Mouse (Mus musculus): ENCODE measurements around the gene Calm1. TPM values are rescaled to one million over a fixed set of nuclear protein-coding genes. Genes with fewer than 3 reads are reported as not detected.

Gene Calm1
- polyA plus RNA-seq (2012; rRNA removed) = 1,823 and 1,842 TPM in 2 replicates

DNA sequence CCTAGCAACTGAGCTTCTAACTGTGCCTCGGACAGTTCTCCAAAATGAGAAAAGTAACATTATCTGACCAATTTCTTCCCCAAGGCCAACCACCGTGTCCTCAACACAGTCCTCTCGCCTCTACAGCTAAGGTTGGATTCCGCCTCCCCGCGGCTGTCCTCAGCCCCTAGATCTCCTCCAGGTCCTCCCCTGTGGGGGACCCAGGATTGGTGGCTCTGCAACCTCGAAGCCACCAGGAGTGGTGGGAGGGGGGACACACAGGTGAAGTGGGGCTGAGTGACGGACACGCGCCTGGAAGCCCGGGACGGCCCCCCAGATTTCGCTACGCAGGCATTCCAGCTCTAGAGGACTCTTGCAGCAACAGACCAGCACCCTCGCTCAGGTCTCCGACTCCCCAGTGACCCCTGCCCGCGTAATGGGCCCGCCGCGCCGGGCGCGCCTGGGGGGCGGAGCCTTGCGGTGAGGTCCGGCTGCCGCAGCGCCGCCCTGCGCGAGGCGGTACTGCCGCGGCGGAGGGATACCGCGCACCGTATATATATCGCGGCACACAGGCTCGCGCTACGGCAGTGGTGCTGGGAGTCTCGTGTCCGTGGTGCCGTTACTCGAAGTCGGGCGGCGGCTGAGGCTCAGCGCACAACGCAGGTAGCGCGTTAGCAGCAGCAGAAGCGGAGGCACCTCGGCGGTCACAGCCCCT is at the start of gene Calm1:
TSS of gene Calm1 (plus strand) at position 469 of the 694 bp plus-strand sequence.
- TF ChIP-seq CTCF (IDR thresholded peaks at IDR 0.05; ENCODE audit: extremely low read depth, insufficient read depth, low read length) = no peak
- TF ChIP-seq POLR2A (IDR thresholded peaks at IDR 0.05; ENCODE audit: extremely low read depth, insufficient read depth, low read length) = peak; percentile 100
- H3K27ac ChIP-seq (ENCODE audit: insufficient read depth, low read length) = peak within 1 kb of the TSS; percentile 99
- H3K4me1 ChIP-seq (ENCODE audit: control insufficient read depth, insufficient read depth, low read length) = peaks cover 7% of the 10 kb centered on the region; the same call in 1 of the 2 replicates
- peak within 1 kb of the TSS; percentile 97 for H3K4me3 ChIP-seq (ENCODE audit: insufficient read depth, low read length)

- H3K27ac ChIP-seq (ENCODE audit: insufficient read depth, low read length) = no peak overlapping the region
Observed at GRCm38 (mm10) chr12:100152466-100152865, 46.8 kb upstream of the Calm1 start.

GRCm38 (mm10) chr12:100159261-100159975 is 39.8 kb upstream of the Calm1 start, which contains the start of gene Nrde2:
TSS of gene Nrde2 (minus strand) at chr12:100159653.
- no peak within 1 kb of the TSS for H3K27ac ChIP-seq (ENCODE audit: insufficient read depth, low read length)
- peak within 1 kb of the TSS; percentile 40 for H3K4me3 ChIP-seq (ENCODE audit: insufficient read depth, low read length)
- TF ChIP-seq CTCF (IDR thresholded peaks at IDR 0.05; ENCODE audit: extremely low read depth, insufficient read depth, low read length) (no peak), POLR2A (IDR thresholded peaks at IDR 0.05; ENCODE audit: extremely low read depth, insufficient read depth, low read length) (peak; percentile 69; the same call in 1 of the 2 replicates)
- H3K4me1 ChIP-seq (ENCODE audit: control insufficient read depth, insufficient read depth, low read length) = peaks cover 1% of the 10 kb centered on the region; the same call in 1 of the 2 replicates

More at GRCm38 (mm10) chr12:100152466-100152865, 46.8 kb upstream of the Calm1 start:
- TF ChIP-seq POLR2A (IDR thresholded peaks at IDR 0.05; ENCODE audit: extremely low read depth, insufficient read depth, low read length) = no peak
- TF ChIP-seq CTCF (IDR thresholded peaks at IDR 0.05; ENCODE audit: extremely low read depth, insufficient read depth, low read length) = no peak
- Histone ChIP-seq H3K4me1 (ENCODE audit: control insufficient read depth, insufficient read depth, low read length) (no peaks in the 10 kb centered on the region), H3K4me3 (ENCODE audit: insufficient read depth, low read length) (no peak overlapping the region)

DNA sequence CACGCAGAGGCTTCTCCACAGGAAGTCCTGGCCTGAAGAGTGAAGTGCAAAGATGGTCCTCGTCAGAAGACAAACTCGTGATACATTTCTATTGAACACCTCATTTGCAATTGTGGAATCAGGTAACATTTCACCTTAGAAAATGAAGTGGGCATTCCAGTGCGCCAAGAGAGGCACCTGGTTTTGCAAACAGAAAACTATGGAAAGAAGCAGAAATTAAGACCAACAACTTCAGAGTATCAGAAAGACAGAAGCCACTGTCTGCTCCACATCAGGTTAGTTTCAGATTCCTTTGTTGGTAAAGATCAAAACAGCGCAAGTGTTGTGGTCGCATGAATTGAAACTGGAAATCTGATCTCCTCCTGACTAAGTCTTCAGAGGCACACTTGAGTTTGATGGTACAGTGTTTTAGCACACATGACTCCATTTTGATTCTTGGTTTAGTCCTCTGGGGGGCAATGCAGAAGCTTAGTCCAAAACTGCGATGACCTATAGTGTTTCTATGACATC is 34.2 kb upstream of the Calm1 start:
- no peak overlapping the region for H3K4me3 ChIP-seq (ENCODE audit: insufficient read depth, low read length)
- H3K4me1 ChIP-seq (ENCODE audit: control insufficient read depth, insufficient read depth, low read length) = no peaks in the 10 kb centered on the region
- TF ChIP-seq POLR2A (IDR thresholded peaks at IDR 0.05; ENCODE audit: extremely low read depth, insufficient read depth, low read length) = no peak
- no peak for TF ChIP-seq CTCF (IDR thresholded peaks at IDR 0.05; ENCODE audit: extremely low read depth, insufficient read depth, low read length)
- H3K27ac ChIP-seq (ENCODE audit: insufficient read depth, low read length) = no peak overlapping the region

- TF ChIP-seq POLR2A (IDR thresholded peaks at IDR 0.05; ENCODE audit: extremely low read depth, insufficient read depth, low read length) = no peak
- peak; percentile 82 for TF ChIP-seq CTCF (IDR thresholded peaks at IDR 0.05; ENCODE audit: extremely low read depth, insufficient read depth, low read length)
- H3K27ac ChIP-seq (ENCODE audit: insufficient read depth, low read length) = no peak overlapping the region
- no peak overlapping the region for H3K4me3 ChIP-seq (ENCODE audit: insufficient read depth, low read length)
- H3K4me1 ChIP-seq (ENCODE audit: control insufficient read depth, insufficient read depth, low read length) = no peaks in the 10 kb centered on the region
Observed at GRCm38 (mm10) chr12:100166177-100166576, 33.1 kb upstream of the Calm1 start.

GRCm38 (mm10) chr12:100166939-100167338 is 32.3 kb upstream of the Calm1 start:
- no peak for TF ChIP-seq CTCF (IDR thresholded peaks at IDR 0.05; ENCODE audit: extremely low read depth, insufficient read depth, low read length)
- TF ChIP-seq POLR2A (IDR thresholded peaks at IDR 0.05; ENCODE audit: extremely low read depth, insufficient read depth, low read length) = no peak
- no peak overlapping the region for H3K4me3 ChIP-seq (ENCODE audit: insufficient read depth, low read length)
- no peaks in the 10 kb centered on the region for H3K4me1 ChIP-seq (ENCODE audit: control insufficient read depth, insufficient read depth, low read length)
- 0 out of 2 replicates have a peak overlapping the region, but pooled peaks have one; percentile 52 for H3K27ac ChIP-seq (ENCODE audit: insufficient read depth, low read length)

- no peak overlapping the region for H3K4me3 ChIP-seq (ENCODE audit: insufficient read depth, low read length)
- H3K27ac ChIP-seq (ENCODE audit: insufficient read depth, low read length) = no peak overlapping the region
- H3K4me1 ChIP-seq (ENCODE audit: control insufficient read depth, insufficient read depth, low read length) = no peaks in the 10 kb centered on the region
- TF ChIP-seq POLR2A (IDR thresholded peaks at IDR 0.05; ENCODE audit: extremely low read depth, insufficient read depth, low read length) (no peak), CTCF (IDR thresholded peaks at IDR 0.05; ENCODE audit: extremely low read depth, insufficient read depth, low read length) (no peak)
Observed at GRCm38 (mm10) chr12:100167502-100167901, 31.7 kb upstream of the Calm1 start.

GRCm38 (mm10) chr12:100167931-100168871 is 31.0 kb upstream of the Calm1 start:
- Histone ChIP-seq H3K27ac (ENCODE audit: insufficient read depth, low read length) (no peak overlapping the region), H3K4me1 (ENCODE audit: control insufficient read depth, insufficient read depth, low read length) (no peaks in the 10 kb centered on the region), H3K4me3 (ENCODE audit: insufficient read depth, low read length) (no peak overlapping the region)
- TF ChIP-seq CTCF (IDR thresholded peaks at IDR 0.05; ENCODE audit: extremely low read depth, insufficient read depth, low read length) (no peak), POLR2A (IDR thresholded peaks at IDR 0.05; ENCODE audit: extremely low read depth, insufficient read depth, low read length) (no peak)

GRCm38 (mm10) chr12:100172481-100172880 is 26.8 kb upstream of the Calm1 start:
- no peak overlapping the region for H3K4me3 ChIP-seq (ENCODE audit: insufficient read depth, low read length)
- no peak overlapping the region for H3K27ac ChIP-seq (ENCODE audit: insufficient read depth, low read length)
- TF ChIP-seq POLR2A (IDR thresholded peaks at IDR 0.05; ENCODE audit: extremely low read depth, insufficient read depth, low read length) (no peak), CTCF (IDR thresholded peaks at IDR 0.05; ENCODE audit: extremely low read depth, insufficient read depth, low read length) (no peak)
- no peaks in the 10 kb centered on the region for H3K4me1 ChIP-seq (ENCODE audit: control insufficient read depth, insufficient read depth, low read length)
